Mouse (Mus musculus) forebrain, embryonic 12.5 days (tissue): ENCODE results near the gene Baz1b. TPM values are rescaled to one million over a fixed set of nuclear protein-coding genes. Genes with fewer than 3 reads are reported as not detected.
"Not testable (repeated sequence)": the region's sequence is repeated elsewhere in the genome, so short reads cannot be mapped to it uniquely, and the experiment has no call there.

Experiments used
- ATAC-seq: fragments of 200-750 bp; cut with Nextera tagmentation; 2 replicates; pipeline ENCODE4 v1.8.0; 2017; ENCODE audit warnings: moderate TSS enrichment; ENCODE audit not compliant: low FRiP score
- H3K27ac ChIP-seq: fragments of 300-500 bp; sonication (generic); 2 replicates; pipeline ENCODE4 v1.5.1; 2016; ENCODE audit warnings: mild to moderate bottlenecking
- H3K27me3 ChIP-seq: fragments of 300-500 bp; sonication (generic); 2 replicates; pipeline ENCODE4 v1.6.1; 2016; ENCODE audit warnings: mild to moderate bottlenecking
- H3K36me3 ChIP-seq: fragments of 300-500 bp; sonication (generic); replicated peaks from 2 replicates; pipeline ENCODE4 v1.6.1; 2016; ENCODE audit warnings: mild to moderate bottlenecking
- H3K4me1 ChIP-seq: fragments of 300-500 bp; sonication (generic); 2 replicates; pipeline ENCODE4 v1.6.1; 2016
- H3K4me2 ChIP-seq: fragments of 300-500 bp; sonication (generic); 2 replicates; pipeline ENCODE4 v1.6.1; 2016; ENCODE audit warnings: mild to moderate bottlenecking, moderate library complexity
- H3K4me3 ChIP-seq: fragments of 300-500 bp; sonication (generic); replicated peaks from 2 replicates; pipeline ENCODE4 v1.5.1; 2016; ENCODE audit warnings: mild to moderate bottlenecking
- H3K9ac ChIP-seq: fragments of 300-500 bp; sonication (generic); 2 replicates; pipeline ENCODE4 v1.6.1; 2016; ENCODE audit warnings: mild to moderate bottlenecking
- H3K9me3 ChIP-seq: fragments of 300-500 bp; sonication (generic); 2 replicates; pipeline ENCODE4 v1.6.1; 2016
- WGBS: fragments of 180-500 bp; shearing (Covaris S2); methylation state at CpG from one replicate; pipeline ENCODE4 v1.1.7; 2016; 5-methylcytosine and 5-hydroxymethylcytosine counted together
- polyA plus RNA-seq: library from polyadenylated mRNA; unstranded; fragments of >200 nt; fragmentation: Nextera tagmentation; extraction: Ambion mirVana; gene quantifications from 2 replicates; pipeline ENCODE4 v1.2.1, GENCODE M21; 2016

Gene Baz1b
- polyA plus RNA-seq, 1 experiment from 2014 or later, result 75.0 TPM

DNA sequence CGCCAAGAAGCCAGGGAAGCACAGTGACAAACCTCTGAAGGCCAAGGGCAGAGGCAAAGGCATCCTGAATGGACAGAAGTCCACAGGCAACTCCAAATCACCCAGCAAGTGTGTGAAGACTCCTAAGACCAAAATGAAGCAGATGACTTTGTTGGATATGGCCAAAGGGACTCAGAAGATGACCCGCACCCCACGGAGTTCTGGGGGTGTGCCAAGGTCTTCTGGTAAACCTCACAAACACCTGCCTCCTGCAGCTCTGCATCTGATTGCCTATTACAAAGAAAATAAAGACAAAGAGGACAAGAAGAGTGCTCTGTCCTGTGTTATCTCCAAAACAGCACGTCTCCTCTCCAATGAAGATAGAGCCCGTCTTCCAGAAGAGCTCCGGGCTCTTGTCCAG is 29.8 kb downstream of the Baz1b start:
- H3K4me3 ChIP-seq, result no peak overlapping the region
- WGBS, result 94% methylated on average over 6 of the region's 6 CpGs
- peaks cover 94% of the 10 kb centered on the region for H3K36me3 ChIP-seq
- no peaks in the 10 kb centered on the region for H3K9me3 ChIP-seq
- no peak for ATAC-seq
- H3K27me3 ChIP-seq, result no peaks in the 10 kb centered on the region
- no peak overlapping the region for H3K27ac ChIP-seq
- H3K4me1 ChIP-seq, result no peaks in the 10 kb centered on the region
- H3K9ac ChIP-seq, result no peak overlapping the region
- H3K4me2 ChIP-seq, result no peak overlapping the region

DNA sequence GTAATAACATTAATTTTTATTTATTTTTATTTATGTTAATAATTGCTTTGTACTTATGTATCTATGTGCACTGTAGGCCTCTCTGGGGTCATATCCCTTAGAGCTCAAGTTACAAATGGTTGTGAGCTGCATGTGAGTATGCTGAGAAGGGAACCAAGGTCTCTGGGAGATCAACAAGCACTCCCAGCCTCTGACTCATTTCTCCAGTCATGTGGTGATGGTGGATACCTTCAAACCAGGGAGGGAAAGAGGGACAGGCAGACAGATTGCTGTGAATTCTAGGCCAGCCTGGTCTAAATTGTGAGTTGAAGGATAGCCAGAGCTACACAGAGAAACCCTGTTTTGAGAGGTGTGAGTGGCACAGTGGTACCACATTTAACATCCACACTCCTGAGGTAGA is 33.9 kb downstream of the Baz1b start:
- Histone ChIP-seq H3K9me3 (no peaks in the 10 kb centered on the region), H3K9ac (no peak overlapping the region), H3K4me1 (no peaks in the 10 kb centered on the region), H3K4me3 (no peak overlapping the region), H3K27ac (no peak overlapping the region), H3K36me3 (peaks cover 91% of the 10 kb centered on the region), H3K27me3 (no peaks in the 10 kb centered on the region), H3K4me2 (no peak overlapping the region)
- ATAC-seq, result no peak

DNA sequence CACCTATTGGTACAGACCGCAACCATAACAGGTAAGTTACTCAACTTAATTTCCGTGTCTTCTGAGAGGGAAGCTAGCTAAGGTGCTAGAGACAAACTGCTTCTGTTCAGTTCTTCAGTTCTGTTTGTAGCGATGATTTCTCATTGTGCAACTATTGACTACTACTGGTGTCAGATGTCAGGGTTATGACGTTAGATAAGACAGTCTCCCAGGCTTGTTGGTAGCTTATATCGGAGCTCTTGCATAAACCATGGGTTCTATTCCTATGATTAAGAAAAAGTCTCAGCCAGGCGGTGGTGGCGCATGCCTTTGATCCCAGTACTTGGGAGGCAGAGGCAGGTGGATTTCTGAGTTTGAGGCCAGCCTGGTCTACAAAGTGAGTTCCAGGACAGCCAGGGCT is 35.0 kb downstream of the Baz1b start:
- ATAC-seq, result no peak
- Histone ChIP-seq H3K4me2 (no peak overlapping the region), H3K4me3 (no peak overlapping the region), H3K9ac (no peak overlapping the region), H3K27ac (no peak overlapping the region), H3K4me1 (no peaks in the 10 kb centered on the region), H3K9me3 (no peaks in the 10 kb centered on the region), H3K36me3 (peaks cover 88% of the 10 kb centered on the region), H3K27me3 (no peaks in the 10 kb centered on the region)
- WGBS, result 95% methylated on average over 7 of the region's 7 CpGs

DNA sequence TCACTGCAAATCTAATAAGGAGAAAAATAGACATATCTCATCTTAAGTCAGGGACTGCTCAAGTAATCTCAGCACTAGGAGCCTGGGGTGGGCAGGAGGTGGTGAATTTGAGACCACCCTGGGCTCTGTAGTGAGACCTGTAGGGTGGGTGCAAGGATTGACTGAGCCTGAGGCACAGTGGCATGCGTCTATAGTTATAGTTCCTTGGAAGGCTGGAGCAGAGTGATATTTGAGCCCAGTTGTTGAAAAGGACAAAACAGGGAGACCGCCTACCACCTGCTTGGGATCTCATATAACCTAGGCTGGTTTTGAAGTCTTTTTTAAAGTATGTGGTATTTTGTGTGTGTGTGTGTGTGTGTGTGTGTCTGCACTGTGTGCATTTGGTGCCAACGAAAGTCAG is 37.1 kb downstream of the Baz1b start:
- WGBS, result 90% methylated on average over 3 of the region's 3 CpGs

DNA sequence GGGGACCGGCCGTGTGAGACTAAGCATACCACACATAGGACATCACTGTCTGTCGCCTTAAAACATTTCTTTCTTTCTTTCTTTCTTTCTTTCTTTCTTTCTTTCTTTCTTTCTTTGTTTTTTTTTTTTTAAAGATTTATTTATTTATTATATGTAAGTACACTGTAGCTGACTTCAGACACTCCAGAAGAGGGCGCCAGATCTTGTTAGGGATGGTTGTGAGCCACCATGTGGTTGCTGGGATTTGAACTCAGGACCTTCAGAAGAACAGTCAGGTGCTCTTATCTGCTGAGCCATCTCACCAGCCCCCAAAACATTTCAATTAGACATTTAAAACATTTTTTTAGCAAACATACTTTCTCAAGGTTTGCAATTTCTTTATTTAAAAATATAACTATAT is 38.8 kb downstream of the Baz1b start:
- not testable (repeated sequence) for H3K27ac ChIP-seq, H3K4me1 ChIP-seq, ATAC-seq, H3K4me3 ChIP-seq, H3K4me2 ChIP-seq, H3K27me3 ChIP-seq, H3K9ac ChIP-seq, H3K9me3 ChIP-seq
- peaks cover 87% of the 10 kb centered on the region for H3K36me3 ChIP-seq
- WGBS, result 93% methylated on average over 4 of the region's 4 CpGs

More for the DNA sequence above, 37.1 kb downstream of the Baz1b start:
- no peak for ATAC-seq
- Histone ChIP-seq H3K4me1 (no peaks in the 10 kb centered on the region), H3K36me3 (peaks cover 86% of the 10 kb centered on the region), H3K27me3 (no peaks in the 10 kb centered on the region), H3K27ac (no peak overlapping the region), H3K9ac (no peak overlapping the region), H3K9me3 (no peaks in the 10 kb centered on the region), H3K4me3 (no peak overlapping the region), H3K4me2 (no peak overlapping the region)

DNA sequence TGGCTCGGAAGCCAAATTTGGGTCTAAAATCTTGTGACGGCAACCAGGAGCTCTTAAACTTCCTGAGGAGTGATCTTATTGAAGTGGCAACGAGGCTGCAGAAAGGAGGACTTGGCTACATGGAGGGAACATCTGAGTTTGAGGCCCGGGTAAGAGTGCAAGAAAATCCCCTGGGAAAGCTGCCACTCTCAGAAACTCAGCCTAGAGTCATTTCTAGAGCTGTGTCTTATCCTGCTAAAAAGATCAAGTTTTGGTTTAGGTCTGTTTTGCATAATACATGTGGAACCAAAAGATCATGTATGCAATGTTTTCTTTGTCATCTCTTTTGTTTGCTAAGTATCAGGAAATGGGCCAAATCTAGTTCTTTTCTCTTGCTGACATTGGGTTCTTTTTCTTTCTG is 43.1 kb downstream of the Baz1b start:
- Histone ChIP-seq H3K4me3 (no peak overlapping the region), H3K4me2 (no peak overlapping the region), H3K27ac (no peak overlapping the region), H3K36me3 (peaks cover 91% of the 10 kb centered on the region), H3K9me3 (no peaks in the 10 kb centered on the region), H3K9ac (no peak overlapping the region), H3K27me3 (no peaks in the 10 kb centered on the region), H3K4me1 (no peaks in the 10 kb centered on the region)
- no peak for ATAC-seq
- 87% methylated on average over 4 of the region's 4 CpGs for WGBS

DNA sequence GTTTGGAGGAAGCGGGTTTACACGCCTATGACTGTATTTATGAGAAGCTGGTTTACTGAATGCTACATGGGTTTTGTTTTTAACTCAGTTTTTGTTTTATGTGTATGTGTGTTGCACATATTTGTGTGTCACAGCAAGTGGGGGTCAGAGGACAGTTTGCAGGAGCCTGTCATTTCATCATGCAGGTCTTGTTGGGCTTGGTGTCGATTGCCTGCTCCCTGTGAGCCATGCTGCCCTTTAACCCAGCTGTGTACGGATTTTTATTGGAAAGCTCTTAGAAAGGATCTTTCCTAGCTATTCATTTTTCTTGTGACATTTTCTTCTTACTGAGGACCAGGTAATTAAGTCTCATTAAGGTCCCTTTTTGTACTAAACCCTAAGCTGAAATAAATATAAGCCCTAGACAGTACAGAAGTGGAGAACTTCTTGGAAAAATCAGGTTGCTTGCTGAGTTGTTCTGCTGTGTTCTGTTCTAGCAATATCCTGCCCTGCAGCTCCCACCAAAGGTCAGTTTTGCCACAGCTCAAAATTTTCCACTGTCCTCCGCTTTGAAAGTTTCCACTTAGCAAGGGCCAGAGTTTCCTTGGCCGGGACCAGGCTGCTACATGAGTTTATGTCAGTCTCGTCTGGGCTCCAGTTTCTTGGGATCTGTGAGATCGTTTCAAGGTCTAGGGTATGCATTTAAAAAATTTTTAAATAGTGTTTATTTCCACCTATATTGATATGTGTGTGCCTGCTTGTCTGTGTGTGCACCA is 46.3 kb downstream of the Baz1b start:
- H3K27me3 ChIP-seq, result no peaks in the 10 kb centered on the region
- no peak for ATAC-seq
- no peak overlapping the region for H3K4me3 ChIP-seq
- H3K27ac ChIP-seq, result no peak overlapping the region
- 90% methylated on average over 8 of the region's 8 CpGs for WGBS
- no peak overlapping the region for H3K4me2 ChIP-seq
- peaks cover 97% of the 10 kb centered on the region for H3K36me3 ChIP-seq
- no peaks in the 10 kb centered on the region for H3K4me1 ChIP-seq
- H3K9ac ChIP-seq, result no peak overlapping the region
- H3K9me3 ChIP-seq, result no peaks in the 10 kb centered on the region

DNA sequence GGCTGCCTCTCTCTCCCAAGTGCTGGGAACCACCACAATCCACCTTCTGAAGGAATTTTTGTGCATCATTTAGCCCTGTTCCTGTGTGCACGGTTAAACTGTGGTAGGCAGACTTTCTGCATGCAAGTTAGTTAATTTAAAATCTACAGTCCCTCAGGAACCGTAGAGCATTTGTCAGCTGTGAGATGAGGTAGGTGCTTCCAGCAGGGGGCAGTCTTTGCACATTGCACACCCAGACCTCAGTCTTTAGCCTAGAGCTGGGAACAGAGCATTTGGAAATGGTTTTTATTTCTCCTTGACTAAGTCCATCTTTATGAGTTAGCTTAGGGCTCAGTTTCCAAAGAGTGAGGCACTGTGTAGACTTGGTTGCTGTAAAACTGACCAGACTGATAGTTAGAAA is 49.5 kb downstream of the Baz1b start:
- 54% methylated on average over 2 of the region's 2 CpGs for WGBS
- no peaks in the 10 kb centered on the region for H3K4me1 ChIP-seq
- H3K4me3 ChIP-seq, result no peak overlapping the region
- no peaks in the 10 kb centered on the region for H3K27me3 ChIP-seq
- H3K4me2 ChIP-seq, result no peak overlapping the region
- no peak overlapping the region for H3K9ac ChIP-seq
- no peak overlapping the region for H3K27ac ChIP-seq
- H3K36me3 ChIP-seq, result peaks cover 99% of the 10 kb centered on the region
- H3K9me3 ChIP-seq, result no peaks in the 10 kb centered on the region
- ATAC-seq, result no peak

DNA sequence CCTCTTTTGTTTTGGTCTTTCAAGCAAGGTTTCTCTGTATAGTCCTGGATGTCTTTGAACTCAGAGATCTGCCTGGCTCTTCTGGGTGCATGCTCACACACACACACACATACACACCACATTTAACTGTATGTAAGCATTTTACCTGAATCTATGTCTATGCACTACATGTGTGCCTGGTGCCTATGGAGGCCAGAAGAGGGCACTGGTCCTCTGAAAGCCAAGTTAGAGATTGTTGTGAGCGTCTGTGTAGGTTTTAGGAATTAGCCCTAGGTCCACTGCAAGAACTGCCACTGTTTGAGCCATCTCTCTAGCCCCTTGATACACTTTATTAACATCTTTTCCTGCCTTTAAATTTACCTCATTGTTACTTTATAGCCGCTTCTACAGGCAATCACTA is 51.8 kb downstream of the Baz1b start:
- no peaks in the 10 kb centered on the region for H3K4me1 ChIP-seq
- H3K4me2 ChIP-seq, result no peak overlapping the region
- no peaks in the 10 kb centered on the region for H3K9me3 ChIP-seq
- H3K36me3 ChIP-seq, result peaks cover 99% of the 10 kb centered on the region
- ATAC-seq, result no peak
- H3K27me3 ChIP-seq, result no peaks in the 10 kb centered on the region
- no peak overlapping the region for H3K27ac ChIP-seq
- H3K4me3 ChIP-seq, result no peak overlapping the region
- no peak overlapping the region for H3K9ac ChIP-seq
- WGBS, result 78% methylated on average over 2 of the region's 2 CpGs

DNA sequence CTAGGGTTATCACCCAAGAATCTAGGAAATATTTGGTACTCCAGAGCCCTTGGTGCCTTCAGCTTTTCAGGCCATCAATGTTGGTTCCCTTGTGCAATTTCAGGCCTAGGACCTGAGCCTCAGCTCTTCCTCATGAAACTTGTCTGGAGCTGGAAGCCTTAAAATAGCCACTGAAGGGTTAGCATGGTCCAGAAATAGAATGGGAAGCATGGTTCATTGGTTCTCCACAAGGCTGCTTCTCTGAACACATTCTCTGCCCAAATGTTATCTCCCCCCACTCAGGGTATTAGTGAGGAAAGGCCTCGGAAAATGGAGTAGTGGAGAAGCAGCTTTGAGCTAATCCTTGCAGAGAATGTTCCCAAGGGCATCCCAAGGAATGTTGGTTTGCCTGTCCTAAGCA is 54.4 kb downstream of the Baz1b start:
- Histone ChIP-seq H3K4me1 (0 out of 2 replicates have a peak, but pooled peaks cover 6% of the 10 kb centered on the region), H3K4me2 (no peak overlapping the region), H3K9ac (no peak overlapping the region), H3K27ac (no peak overlapping the region; the same call in 1 of the 2 replicates), H3K4me3 (no peak overlapping the region), H3K9me3 (no peaks in the 10 kb centered on the region), H3K36me3 (peaks cover 100% of the 10 kb centered on the region), H3K27me3 (no peaks in the 10 kb centered on the region)
- no peak for ATAC-seq
- WGBS, result 70% methylated on average over 1 of the region's 1 CpGs

DNA sequence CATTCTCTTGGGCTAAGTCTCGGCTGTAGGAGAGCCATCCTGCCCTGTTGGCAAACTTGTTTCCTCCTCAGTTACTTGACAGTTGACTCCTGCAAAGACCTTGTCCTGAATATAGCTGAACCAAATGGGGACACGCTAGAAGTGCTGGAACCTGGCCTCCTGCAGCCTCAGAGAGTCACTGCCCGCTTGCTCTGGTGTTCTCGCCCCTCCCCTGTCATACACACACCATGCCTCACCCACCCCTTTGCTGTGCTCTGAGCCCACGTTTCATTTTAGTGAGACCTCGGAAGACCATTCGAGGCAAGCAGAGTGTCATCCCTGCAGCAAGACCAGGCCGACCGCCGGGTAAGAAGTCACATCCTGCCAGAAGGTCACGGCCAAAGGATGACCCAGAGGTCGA is 55.1 kb downstream of the Baz1b start:
- no peak overlapping the region for H3K9ac ChIP-seq
- H3K9me3 ChIP-seq, result no peaks in the 10 kb centered on the region
- H3K27me3 ChIP-seq, result no peaks in the 10 kb centered on the region
- no peak for ATAC-seq
- peaks cover 95% of the 10 kb centered on the region for H3K36me3 ChIP-seq
- 84% methylated on average over 12 of the region's 12 CpGs for WGBS
- H3K27ac ChIP-seq, result no peak overlapping the region
- peaks cover 7% of the 10 kb centered on the region for H3K4me1 ChIP-seq
- H3K4me2 ChIP-seq, result no peak overlapping the region
- no peak overlapping the region for H3K4me3 ChIP-seq

DNA sequence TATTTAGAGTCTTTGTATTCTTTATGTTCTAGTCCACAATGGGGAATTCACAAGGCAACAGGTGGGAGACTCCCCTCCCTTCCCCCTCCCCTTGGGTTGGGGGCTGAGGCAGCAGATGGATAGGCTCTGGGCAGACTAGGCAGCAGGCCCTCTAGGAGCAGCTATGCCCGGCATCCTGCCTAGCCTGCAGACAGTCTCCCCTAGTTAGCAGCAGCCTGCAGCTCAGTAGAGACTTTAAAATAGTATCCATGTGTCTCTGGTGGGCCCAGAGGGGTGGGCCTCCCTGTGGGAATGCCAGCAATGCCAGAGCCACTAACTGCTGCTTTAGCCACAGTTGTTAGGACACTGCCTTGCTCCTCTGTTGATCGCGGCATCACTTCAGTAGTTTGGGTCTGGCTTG is 55.5 kb downstream of the Baz1b start:
- WGBS, result 93% methylated on average over 3 of the region's 3 CpGs
- ATAC-seq, result no peak
- Histone ChIP-seq H3K36me3 (peaks cover 93% of the 10 kb centered on the region), H3K27me3 (no peaks in the 10 kb centered on the region), H3K27ac (no peak overlapping the region), H3K4me2 (no peak overlapping the region), H3K4me3 (no peak overlapping the region), H3K4me1 (peaks cover 12% of the 10 kb centered on the region), H3K9ac (no peak overlapping the region), H3K9me3 (no peaks in the 10 kb centered on the region)

DNA sequence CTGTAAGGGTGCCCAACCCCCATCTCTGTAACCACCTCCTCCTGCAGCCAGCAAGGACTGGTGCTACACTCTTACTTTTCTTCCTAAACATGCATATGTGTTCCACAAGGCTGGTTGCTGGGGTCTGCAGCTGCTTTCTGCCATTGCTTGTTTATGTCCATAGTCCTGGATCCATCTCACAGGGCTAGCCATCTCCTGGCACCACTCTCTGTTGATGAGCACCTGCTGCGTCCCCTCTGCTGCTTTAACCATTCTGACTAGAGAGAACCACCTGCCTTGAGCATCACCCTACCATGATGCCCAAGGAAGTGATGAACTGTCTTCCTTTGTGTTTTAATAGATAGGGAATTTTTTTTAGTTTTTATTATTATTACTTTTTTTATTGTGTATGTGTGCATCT is 56.1 kb downstream of the Baz1b start:
- no peaks in the 10 kb centered on the region for H3K9me3 ChIP-seq
- peaks cover 88% of the 10 kb centered on the region for H3K36me3 ChIP-seq
- WGBS, result 92% methylated on average over 1 of the region's 1 CpGs
- H3K4me1 ChIP-seq, result peaks cover 16% of the 10 kb centered on the region
- H3K27me3 ChIP-seq, result no peaks in the 10 kb centered on the region
- ATAC-seq, result no peak
- no peak overlapping the region for H3K4me2 ChIP-seq
- no peak overlapping the region for H3K4me3 ChIP-seq
- H3K27ac ChIP-seq, result no peak overlapping the region
- H3K9ac ChIP-seq, result no peak overlapping the region
